Mouse (Mus musculus): ENCODE data around the gene Cnot10.

Gene Cnot10

GRCm38 (mm10) chr9:114583812-114584182, 56.2 kb downstream of the Cnot10 start:
- no peak for DNase-seq (ENCODE audit: low spot score)

GRCm38 (mm10) chr9:114578646-114579045, 61.3 kb downstream of the Cnot10 start:
- no peak for DNase-seq (ENCODE audit: low spot score)

GRCm38 (mm10) chr9:114576001-114576400, 64.0 kb downstream of the Cnot10 start:
- no peak for DNase-seq (ENCODE audit: low spot score)

- DNase-seq (ENCODE audit: low spot score) = no peak
Measured at GRCm38 (mm10) chr9:114573528-114573927, 66.5 kb downstream of the Cnot10 start.

- no peak for DNase-seq (ENCODE audit: low spot score)
Measured at GRCm38 (mm10) chr9:114568682-114569474, 71.1 kb downstream of the Cnot10 start.

- DNase-seq (ENCODE audit: low spot score) = no peak
Measured at GRCm38 (mm10) chr9:114564667-114565066, 75.3 kb downstream of the Cnot10 start.

GRCm38 (mm10) chr9:114563761-114564606, 76.0 kb downstream of the Cnot10 start, which contains the start of gene Trim71:
Trim71 (minus strand) TSS chr9:114564369.
- peak; percentile 94 for DNase-seq (ENCODE audit: low spot score)

GRCm38 (mm10) chr9:114562919-114563751, 76.8 kb downstream of the Cnot10 start:
- DNase-seq (ENCODE audit: low spot score) = no peak

GRCm38 (mm10) chr9:114562031-114562918, 77.7 kb downstream of the Cnot10 start:
- DNase-seq (ENCODE audit: low spot score) = no peak

GRCm38 (mm10) chr9:114561671-114561971, 78.4 kb downstream of the Cnot10 start:
- DNase-seq (ENCODE audit: low spot score) = no peak

GRCm38 (mm10) chr9:114560771-114561670, 79.0 kb downstream of the Cnot10 start:
- peak; percentile 41 for DNase-seq (ENCODE audit: low spot score)

- DNase-seq (ENCODE audit: low spot score) = no peak
Measured at GRCm38 (mm10) chr9:114560141-114560540, 79.8 kb downstream of the Cnot10 start.

- peak; percentile 68 for DNase-seq (ENCODE audit: low spot score)
Measured at GRCm38 (mm10) chr9:114557086-114557485, 82.9 kb downstream of the Cnot10 start.

- DNase-seq (ENCODE audit: low spot score) = peak; percentile 55
Measured at GRCm38 (mm10) chr9:114556276-114556855, 83.6 kb downstream of the Cnot10 start.

GRCm38 (mm10) chr9:114554355-114554979, 85.5 kb downstream of the Cnot10 start:
- DNase-seq (ENCODE audit: low spot score) = peak; percentile 55

- no peak for DNase-seq (ENCODE audit: low spot score)
Measured at GRCm38 (mm10) chr9:114553828-114554227, 86.2 kb downstream of the Cnot10 start.

- DNase-seq (ENCODE audit: low spot score) = no peak
Measured at GRCm38 (mm10) chr9:114550033-114550432, 90.0 kb downstream of the Cnot10 start.

- no peak for DNase-seq (ENCODE audit: low spot score)
Measured at GRCm38 (mm10) chr9:114549117-114549516, 90.9 kb downstream of the Cnot10 start.

- DNase-seq (ENCODE audit: low spot score) = no peak
Measured at GRCm38 (mm10) chr9:114548496-114548895, 91.5 kb downstream of the Cnot10 start.

Data from yolk sac, embryonic 10.5 days (tissue).